Mouse (Mus musculus) hindbrain, embryonic 16.5 days (tissue): ENCODE results near the gene Thsd7b. TPM values are rescaled to one million over a fixed set of nuclear protein-coding genes. Genes with fewer than 3 reads are reported as not detected.
"Not testable (repeated sequence)": the region's sequence is repeated elsewhere in the genome, so short reads cannot be mapped to it uniquely, and the experiment has no call there.

Experiments used
- ATAC-seq: fragments of 200-750 bp; cut with Nextera tagmentation; 2 replicates; pipeline ENCODE4 v1.8.0; 2017; ENCODE audit warnings: moderate TSS enrichment, moderate library complexity
- H3K27ac ChIP-seq: fragments of 300-500 bp; sonication (generic); 2 replicates; pipeline ENCODE4 v1.5.1; 2014; ENCODE audit warnings: low read depth, mild to moderate bottlenecking, control low read depth, low read length, moderate library complexity
- H3K27me3 ChIP-seq: fragments of 300-500 bp; sonication (generic); replicated peaks from 2 replicates; pipeline ENCODE4 v1.6.1; 2014; ENCODE audit warnings: low read length; ENCODE audit not compliant: control insufficient read depth, insufficient read depth
- H3K36me3 ChIP-seq: fragments of 300-500 bp; sonication (generic); 2 replicates; pipeline ENCODE4 v1.6.1; 2014; ENCODE audit warnings: mild to moderate bottlenecking, low read length, moderate library complexity, mixed read lengths; ENCODE audit not compliant: control insufficient read depth, insufficient read depth
- H3K4me1 ChIP-seq: fragments of 300-500 bp; sonication (generic); 2 replicates; pipeline ENCODE4 v1.6.1; 2014; ENCODE audit warnings: low read depth, low read length; ENCODE audit not compliant: control insufficient read depth, insufficient read depth
- H3K4me2 ChIP-seq: fragments of 300-500 bp; sonication (generic); 2 replicates; pipeline ENCODE4 v1.6.1; 2014; ENCODE audit warnings: mild to moderate bottlenecking, low read length, control low read depth, moderate library complexity
- H3K4me3 ChIP-seq: fragments of 300-500 bp; sonication (generic); 2 replicates; pipeline ENCODE4 v1.5.1; 2014; ENCODE audit warnings: mild to moderate bottlenecking, low read length, control low read depth, moderate library complexity
- H3K9ac ChIP-seq: fragments of 300-500 bp; sonication (generic); 2 replicates; pipeline ENCODE4 v1.6.1; 2014; ENCODE audit warnings: low read depth, mild to moderate bottlenecking, control low read depth, low read length, moderate library complexity
- H3K9me3 ChIP-seq: fragments of 300-500 bp; sonication (generic); 2 replicates; pipeline ENCODE4 v1.6.1; 2014; ENCODE audit warnings: mild to moderate bottlenecking, low read length, moderate library complexity; ENCODE audit not compliant: control insufficient read depth
- WGBS: fragments of 180-500 bp; shearing (Covaris S2); extraction: QIAGEN DNeasy Blood & Tissue Kit; methylation state at CpG from one replicate; pipeline ENCODE4 v1.1.7; 2014; 5-methylcytosine and 5-hydroxymethylcytosine counted together
- polyA plus RNA-seq: library from polyadenylated mRNA; unstranded; fragments of >200 nt; fragmentation: Nextera tagmentation; extraction: Ambion mirVana; gene quantifications from 2 replicates; pipeline ENCODE4 v1.2.1, GENCODE M21; 2015

Thsd7b gene
- polyA plus RNA-seq, 1 experiment from 2014 or later: 14.7 TPM

- Histone ChIP-seq H3K9ac (no peak overlapping the region), H3K4me1 (no peaks in the 10 kb centered on the region), H3K4me2 (no peak overlapping the region), H3K9me3 (no peaks in the 10 kb centered on the region), H3K27me3 (no peaks in the 10 kb centered on the region), H3K4me3 (no peak overlapping the region), H3K27ac (no peak overlapping the region), H3K36me3 (no peaks in the 10 kb centered on the region)
- 72% methylated on average over 8 of the region's 8 CpGs for WGBS
- ATAC-seq: peak; percentile 87
These were observed 371.3 kb downstream of the Thsd7b start for GRCm38 (mm10) chr1:129644252-129644861.

GRCm38 (mm10) chr1:129651448-129651847 is 378.3 kb downstream of the Thsd7b start:
- not testable (repeated sequence) for H3K9ac ChIP-seq, ATAC-seq, H3K27me3 ChIP-seq, H3K4me3 ChIP-seq, H3K9me3 ChIP-seq, H3K4me1 ChIP-seq, H3K36me3 ChIP-seq, H3K4me2 ChIP-seq, H3K27ac ChIP-seq
- WGBS: 94% methylated on average over 6 of the region's 6 CpGs

GRCm38 (mm10) chr1:129658045-129658444 is 384.9 kb downstream of the Thsd7b start:
- no peak for ATAC-seq
- Histone ChIP-seq H3K27me3 (no peaks in the 10 kb centered on the region), H3K4me3 (no peak overlapping the region), H3K4me2 (no peak overlapping the region), H3K9me3 (no peaks in the 10 kb centered on the region), H3K4me1 (no peaks in the 10 kb centered on the region), H3K36me3 (no peaks in the 10 kb centered on the region), H3K9ac (no peak overlapping the region), H3K27ac (no peak overlapping the region)
- WGBS: 67% methylated on average over 3 of the region's 3 CpGs

- Histone ChIP-seq H3K36me3 (no peaks in the 10 kb centered on the region), H3K9me3 (no peaks in the 10 kb centered on the region), H3K9ac (no peak overlapping the region), H3K4me3 (no peak overlapping the region), H3K4me1 (no peaks in the 10 kb centered on the region), H3K27ac (no peak overlapping the region), H3K4me2 (no peak overlapping the region), H3K27me3 (no peaks in the 10 kb centered on the region)
- ATAC-seq: no peak
- 70% methylated on average over 1 of the region's 1 CpGs for WGBS
These were observed 402.8 kb downstream of the Thsd7b start for GRCm38 (mm10) chr1:129675878-129676277.

- 50% methylated on average over 4 of the region's 4 CpGs for WGBS
- Histone ChIP-seq H3K27me3 (no peaks in the 10 kb centered on the region), H3K27ac (no peak overlapping the region), H3K4me3 (no peak overlapping the region), H3K4me2 (no peak overlapping the region), H3K9me3 (no peaks in the 10 kb centered on the region), H3K4me1 (no peaks in the 10 kb centered on the region), H3K9ac (no peak overlapping the region), H3K36me3 (no peaks in the 10 kb centered on the region)
- no peak for ATAC-seq
These were observed 405.7 kb downstream of the Thsd7b start for GRCm38 (mm10) chr1:129678851-129679250.

GRCm38 (mm10) chr1:129705701-129706100 is 432.6 kb downstream of the Thsd7b start:
- ATAC-seq: peak; percentile 70
- H3K4me2 ChIP-seq: no peak overlapping the region

GRCm38 (mm10) chr1:129712706-129713105 is 439.6 kb downstream of the Thsd7b start:
- Histone ChIP-seq H3K4me2 (no peak overlapping the region), H3K9ac (no peak overlapping the region), H3K4me1 (no peaks in the 10 kb centered on the region), H3K4me3 (no peak overlapping the region), H3K9me3 (no peaks in the 10 kb centered on the region), H3K36me3 (no peaks in the 10 kb centered on the region), H3K27ac (no peak overlapping the region), H3K27me3 (no peaks in the 10 kb centered on the region)
- no peak for ATAC-seq
- 91% methylated on average over 3 of the region's 3 CpGs for WGBS

More at GRCm38 (mm10) chr1:129705701-129706100, 432.6 kb downstream of the Thsd7b start:
- no peak overlapping the region for H3K4me3 ChIP-seq
- H3K27ac ChIP-seq: no peak overlapping the region; the same call in 1 of the 2 replicates
- no peaks in the 10 kb centered on the region for H3K4me1 ChIP-seq
- H3K36me3 ChIP-seq: no peaks in the 10 kb centered on the region
- WGBS: 62% methylated on average over 1 of the region's 1 CpGs
- no peaks in the 10 kb centered on the region for H3K9me3 ChIP-seq
- no peak overlapping the region for H3K9ac ChIP-seq
- no peaks in the 10 kb centered on the region for H3K27me3 ChIP-seq

- no peak overlapping the region for H3K4me2 ChIP-seq
- no peaks in the 10 kb centered on the region for H3K9me3 ChIP-seq
- H3K4me1 ChIP-seq: no peaks in the 10 kb centered on the region
- H3K36me3 ChIP-seq: no peaks in the 10 kb centered on the region
- WGBS: 90% methylated on average over 3 of the region's 3 CpGs
- no peak overlapping the region for H3K4me3 ChIP-seq
- H3K9ac ChIP-seq: no peak overlapping the region
- ATAC-seq: no peak
- no peak overlapping the region for H3K27ac ChIP-seq
- no peaks in the 10 kb centered on the region for H3K27me3 ChIP-seq
These were observed 440.5 kb downstream of the Thsd7b start for GRCm38 (mm10) chr1:129713571-129713970.

- H3K9ac ChIP-seq: no peak overlapping the region
- no peak for ATAC-seq
- no peak overlapping the region for H3K27ac ChIP-seq
- H3K4me3 ChIP-seq: no peak overlapping the region
- no peaks in the 10 kb centered on the region for H3K36me3 ChIP-seq
- no peaks in the 10 kb centered on the region for H3K27me3 ChIP-seq
- H3K4me2 ChIP-seq: no peak overlapping the region
- H3K9me3 ChIP-seq: no peaks in the 10 kb centered on the region
- no peaks in the 10 kb centered on the region for H3K4me1 ChIP-seq
These were observed 446.5 kb downstream of the Thsd7b start for GRCm38 (mm10) chr1:129719592-129719991.

- H3K27ac ChIP-seq: no peak overlapping the region
- no peaks in the 10 kb centered on the region for H3K36me3 ChIP-seq
- no peaks in the 10 kb centered on the region for H3K27me3 ChIP-seq
- WGBS: 83% methylated on average over 2 of the region's 2 CpGs
- no peaks in the 10 kb centered on the region for H3K4me1 ChIP-seq
- no peaks in the 10 kb centered on the region for H3K9me3 ChIP-seq
- no peak overlapping the region for H3K4me2 ChIP-seq
- no peak overlapping the region for H3K4me3 ChIP-seq
- ATAC-seq: no peak
- no peak overlapping the region for H3K9ac ChIP-seq
These were observed 458.9 kb downstream of the Thsd7b start for GRCm38 (mm10) chr1:129731991-129732390.
